Mouse (Mus musculus): ENCODE data around the gene Uba3. TPM values are rescaled to one million over a fixed set of nuclear protein-coding genes. Genes with fewer than 3 reads are reported as not detected.

The Uba3 gene
- polyA plus RNA-seq, 1 experiment = 16.6 TPM

DNA sequence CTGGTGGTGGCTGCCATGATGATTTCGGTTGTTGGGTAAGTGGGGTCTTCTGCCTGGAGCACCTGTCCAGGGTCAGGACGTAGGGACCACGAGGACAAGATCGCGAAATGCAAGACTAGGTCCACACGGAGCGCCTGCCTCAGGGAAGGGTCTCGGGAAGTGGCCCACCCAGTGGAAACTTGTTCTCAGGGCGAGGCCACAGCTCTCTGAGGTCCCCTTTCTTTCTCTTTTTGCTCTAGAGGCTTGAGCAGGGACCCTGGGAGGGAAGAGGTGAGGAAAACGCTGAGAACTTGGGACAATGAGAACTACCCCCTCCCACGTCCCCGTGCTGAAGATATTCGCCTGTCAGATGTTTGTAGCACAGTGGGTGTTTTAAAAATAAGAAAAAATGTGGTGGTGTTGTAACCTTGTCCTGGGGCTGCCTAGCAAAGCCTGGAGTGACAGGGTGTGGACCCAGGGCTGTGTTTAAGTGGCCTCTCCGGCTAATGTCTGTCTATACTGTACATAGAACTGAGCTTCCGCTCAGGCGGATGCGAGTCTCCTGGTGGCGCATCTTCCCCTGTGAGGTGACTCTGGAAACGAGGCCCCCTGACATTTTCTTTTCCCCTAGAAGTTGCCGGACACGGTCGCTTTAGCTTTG lies 5.6 kb upstream of the Uba3 start:
- H3K36me3 ChIP-seq (ENCODE audit: control insufficient read depth, insufficient read depth, low read length) = no peaks in the 10 kb centered on the region
- peaks cover 4% of the 10 kb centered on the region for H3K4me1 ChIP-seq (ENCODE audit: control insufficient read depth, insufficient read depth, low read length)
- no peaks in the 10 kb centered on the region for H3K27me3 ChIP-seq (replicated peaks; ENCODE audit: control insufficient read depth, insufficient read depth, low read length)
- WGBS = under 1% methylated on average over 22 of the region's 22 CpGs
- H3K27ac ChIP-seq (ENCODE audit: insufficient read depth, low read depth, low read length) = peak overlapping the region; percentile 86
- DNase-seq = peak; percentile 39
- peak overlapping the region; percentile 92 for H3K4me3 ChIP-seq (ENCODE audit: insufficient read depth, low read depth, low read length)
- TF ChIP-seq POLR2A (IDR thresholded peaks at IDR 0.05; ENCODE audit: low read depth, low read length) (no peak), CTCF (conservative IDR thresholded peaks at IDR 0.05; ENCODE audit: insufficient read depth, insufficient read length, low read depth, low read length) (no peak)

GRCm38 (mm10) chr6:97210191-97210961 lies 4.9 kb upstream of the Uba3 start, which contains the start of gene Arl6ip5:
Arl6ip5 (plus strand) TSS chr6:97210689.
- H3K4me1 ChIP-seq (ENCODE audit: control insufficient read depth, insufficient read depth, low read length) = peaks cover 4% of the 10 kb centered on the region
- no peaks in the 10 kb centered on the region for H3K27me3 ChIP-seq (replicated peaks; ENCODE audit: control insufficient read depth, insufficient read depth, low read length)
- DNase-seq = peak; percentile 95
- TF ChIP-seq CTCF (conservative IDR thresholded peaks at IDR 0.05; ENCODE audit: insufficient read depth, insufficient read length, low read depth, low read length) = no peak
- peak; percentile 59 for TF ChIP-seq POLR2A (IDR thresholded peaks at IDR 0.05; ENCODE audit: low read depth, low read length)
- H3K27ac ChIP-seq (ENCODE audit: insufficient read depth, low read depth, low read length) = peak within 1 kb of the TSS; percentile 86
- peak within 1 kb of the TSS; percentile 92 for H3K4me3 ChIP-seq (ENCODE audit: insufficient read depth, low read depth, low read length)
- 5% methylated on average over 32 of the region's 32 CpGs for WGBS
- no peaks in the 10 kb centered on the region for H3K36me3 ChIP-seq (ENCODE audit: control insufficient read depth, insufficient read depth, low read length)

- WGBS = 82% methylated on average over 4 of the region's 4 CpGs
- DNase-seq = no peak
- peaks cover 4% of the 10 kb centered on the region for H3K4me1 ChIP-seq (ENCODE audit: control insufficient read depth, insufficient read depth, low read length)
- no peak overlapping the region; the same call in 1 of the 2 replicates for H3K27ac ChIP-seq (ENCODE audit: insufficient read depth, low read depth, low read length)
- H3K4me3 ChIP-seq (ENCODE audit: insufficient read depth, low read depth, low read length) = no peak overlapping the region
- no peak for TF ChIP-seq CTCF (conservative IDR thresholded peaks at IDR 0.05; ENCODE audit: insufficient read depth, insufficient read length, low read depth, low read length)
- TF ChIP-seq POLR2A (IDR thresholded peaks at IDR 0.05; ENCODE audit: low read depth, low read length) = no peak
- no peaks in the 10 kb centered on the region for H3K27me3 ChIP-seq (replicated peaks; ENCODE audit: control insufficient read depth, insufficient read depth, low read length)
- H3K36me3 ChIP-seq (ENCODE audit: control insufficient read depth, insufficient read depth, low read length) = no peaks in the 10 kb centered on the region
These were observed 4.3 kb upstream of the Uba3 start for GRCm38 (mm10) chr6:97209751-97210150.

GRCm38 (mm10) chr6:97209201-97209600 lies 3.8 kb upstream of the Uba3 start:
- DNase-seq = no peak
- Histone ChIP-seq H3K27ac (ENCODE audit: insufficient read depth, low read depth, low read length) (no peak overlapping the region), H3K4me1 (ENCODE audit: control insufficient read depth, insufficient read depth, low read length) (peaks cover 7% of the 10 kb centered on the region), H3K27me3 (replicated peaks; ENCODE audit: control insufficient read depth, insufficient read depth, low read length) (no peaks in the 10 kb centered on the region), H3K36me3 (ENCODE audit: control insufficient read depth, insufficient read depth, low read length) (no peaks in the 10 kb centered on the region), H3K4me3 (ENCODE audit: insufficient read depth, low read depth, low read length) (no peak overlapping the region)
- TF ChIP-seq POLR2A (IDR thresholded peaks at IDR 0.05; ENCODE audit: low read depth, low read length) (no peak), CTCF (conservative IDR thresholded peaks at IDR 0.05; ENCODE audit: insufficient read depth, insufficient read length, low read depth, low read length) (no peak)
- WGBS = 48% methylated on average over 3 of the region's 3 CpGs

GRCm38 (mm10) chr6:97208406-97208805 lies 3.0 kb upstream of the Uba3 start:
- DNase-seq = peak; percentile 52
- Histone ChIP-seq H3K4me3 (ENCODE audit: insufficient read depth, low read depth, low read length) (no peak overlapping the region), H3K36me3 (ENCODE audit: control insufficient read depth, insufficient read depth, low read length) (no peaks in the 10 kb centered on the region), H3K27ac (ENCODE audit: insufficient read depth, low read depth, low read length) (peak overlapping the region; percentile 39; the same call in 1 of the 2 replicates), H3K4me1 (ENCODE audit: control insufficient read depth, insufficient read depth, low read length) (peaks cover 7% of the 10 kb centered on the region), H3K27me3 (replicated peaks; ENCODE audit: control insufficient read depth, insufficient read depth, low read length) (no peaks in the 10 kb centered on the region)
- TF ChIP-seq CTCF (conservative IDR thresholded peaks at IDR 0.05; ENCODE audit: insufficient read depth, insufficient read length, low read depth, low read length) (no peak), POLR2A (IDR thresholded peaks at IDR 0.05; ENCODE audit: low read depth, low read length) (no peak)
- WGBS = 47% methylated on average over 3 of the region's 3 CpGs

DNA sequence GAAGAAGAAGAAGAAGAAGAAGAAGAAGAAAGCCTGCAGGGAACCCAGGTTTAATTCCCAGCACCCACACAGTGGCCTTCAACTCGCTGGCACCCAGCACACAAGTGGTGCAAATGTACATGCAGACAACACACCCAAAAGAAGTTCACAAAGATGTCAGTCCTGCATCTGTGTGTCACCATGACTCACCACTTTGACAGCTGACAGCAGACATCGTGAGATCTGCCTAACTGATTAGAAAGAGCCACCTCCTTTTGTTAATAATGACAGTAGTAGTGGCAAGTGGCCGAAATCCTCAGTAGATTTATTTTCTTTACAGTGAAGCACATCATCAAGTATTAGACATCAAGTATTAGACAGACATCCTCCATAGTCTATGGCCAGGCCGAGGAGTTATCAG lies 1.6 kb upstream of the Uba3 start:
- WGBS = 82% methylated on average over 4 of the region's 4 CpGs
- H3K27me3 ChIP-seq (replicated peaks; ENCODE audit: control insufficient read depth, insufficient read depth, low read length) = no peaks in the 10 kb centered on the region
- DNase-seq = no peak
- no peak overlapping the region for H3K27ac ChIP-seq (ENCODE audit: insufficient read depth, low read depth, low read length)
- H3K4me3 ChIP-seq (ENCODE audit: insufficient read depth, low read depth, low read length) = no peak overlapping the region
- peaks cover 6% of the 10 kb centered on the region for H3K4me1 ChIP-seq (ENCODE audit: control insufficient read depth, insufficient read depth, low read length)
- TF ChIP-seq POLR2A (IDR thresholded peaks at IDR 0.05; ENCODE audit: low read depth, low read length) = no peak
- no peak for TF ChIP-seq CTCF (conservative IDR thresholded peaks at IDR 0.05; ENCODE audit: insufficient read depth, insufficient read length, low read depth, low read length)
- no peaks in the 10 kb centered on the region for H3K36me3 ChIP-seq (ENCODE audit: control insufficient read depth, insufficient read depth, low read length)

GRCm38 (mm10) chr6:97204952-97205351 lies 495 bp downstream of the Uba3 start:
- WGBS = 0% methylated on average over 16 of the region's 16 CpGs
- no peak for TF ChIP-seq POLR2A (IDR thresholded peaks at IDR 0.05; ENCODE audit: low read depth, low read length)
- TF ChIP-seq CTCF (conservative IDR thresholded peaks at IDR 0.05; ENCODE audit: insufficient read depth, insufficient read length, low read depth, low read length) = no peak
- Histone ChIP-seq H3K4me3 (ENCODE audit: insufficient read depth, low read depth, low read length) (peak overlapping the region; percentile 95), H3K27me3 (replicated peaks; ENCODE audit: control insufficient read depth, insufficient read depth, low read length) (no peaks in the 10 kb centered on the region), H3K27ac (ENCODE audit: insufficient read depth, low read depth, low read length) (peak overlapping the region; percentile 74), H3K36me3 (ENCODE audit: control insufficient read depth, insufficient read depth, low read length) (no peaks in the 10 kb centered on the region), H3K4me1 (ENCODE audit: control insufficient read depth, insufficient read depth, low read length) (peaks cover 3% of the 10 kb centered on the region; the same call in 1 of the 2 replicates)
- DNase-seq = no peak
